ENCODE assay signal across 21 mouse cellular contexts in the genomic region with DNA sequence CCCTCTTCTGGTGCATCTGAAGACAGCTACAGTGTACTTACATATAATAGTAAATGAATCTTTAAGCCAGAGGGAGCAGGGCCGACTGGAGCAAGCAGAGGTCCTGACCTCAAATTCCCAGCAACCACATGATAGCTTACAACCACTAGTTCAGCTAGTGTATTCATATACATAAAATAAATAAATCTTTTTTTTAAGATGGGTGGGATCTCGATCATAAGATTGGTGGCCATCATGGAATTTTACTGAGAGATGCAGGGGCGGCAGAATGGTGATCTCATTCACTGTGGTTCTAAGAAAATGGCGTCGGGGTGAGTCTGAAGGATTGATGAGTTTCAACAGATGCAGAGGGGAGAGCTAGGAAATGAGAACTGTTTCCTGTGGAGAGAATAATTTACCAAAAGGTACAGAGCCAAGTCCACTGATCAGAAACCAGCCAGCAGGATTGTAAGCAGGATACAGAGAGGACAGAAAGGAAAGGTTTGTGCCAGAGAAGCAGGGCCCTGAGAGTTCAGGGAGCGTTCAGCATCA. TPM values are rescaled to one million over a fixed set of nuclear protein-coding genes. Genes with fewer than 3 reads are reported as not detected.
DNase-seq lines count a peak whose midpoint lies in the region; ATAC-seq lines count a peak whose summit lies in the region.
"Had no signal": no experiment of that assay in that cellular context is flagged by ENCODE, and none has a peak within 500 bp of the region (broad histone marks: within the 10 kb centered on the region; RNA-seq: fewer than 3 reads in every experiment).

No protein-coding gene starts in this region.

- ATAC-seq in heart, embryonic 13.5 days (ENCODE audit: extremely low read depth, insufficient number of reproducible peaks, low FRiP score, low TSS enrichment): no peak
- ATAC-seq in limb, embryonic 15.5 days (ENCODE audit: insufficient number of reproducible peaks, low FRiP score, low TSS enrichment, low read depth): no peak
- ATAC-seq: forebrain, embryonic 13.5 days; intestine, postnatal 0 days had no signal

- intact Hi-C loops in heart, postnatal 10 days (cut with DNase I): no loop called here

- no peaks in the 10 kb centered on the region for H3K36me3 ChIP-seq in heart, embryonic 13.5 days
- no peaks in the 10 kb centered on the region for H3K36me3 ChIP-seq in limb, embryonic 15.5 days
- no peaks in the 10 kb centered on the region for H3K36me3 ChIP-seq in limb, embryonic 10.5 days
- H3K36me3 ChIP-seq: liver, embryonic 13.5 days; midbrain, embryonic 12.5 days; neural tube, embryonic 13.5 days had no signal

- no peaks in the 10 kb centered on the region for H3K9me3 ChIP-seq in heart, embryonic 13.5 days
- no peaks in the 10 kb centered on the region for H3K9me3 ChIP-seq in limb, embryonic 15.5 days
- no peaks in the 10 kb centered on the region for H3K9me3 ChIP-seq in limb, embryonic 10.5 days (replicated peaks)
- H3K9me3 ChIP-seq: forebrain, embryonic 13.5 days; liver, embryonic 13.5 days; midbrain, embryonic 12.5 days; neural tube, embryonic 13.5 days had no signal

- H3K9ac ChIP-seq in heart, embryonic 13.5 days: no peak overlapping the region
- no peak overlapping the region for H3K9ac ChIP-seq in limb, embryonic 15.5 days
- H3K9ac ChIP-seq: forebrain, embryonic 13.5 days; hindbrain, embryonic 14.5 days; liver, embryonic 13.5 days; midbrain, embryonic 12.5 days; neural tube, embryonic 13.5 days had no signal

- H3K27ac ChIP-seq in heart, embryonic 13.5 days (replicated peaks): peak overlapping the region; percentile 48; the same call in 1 of the 2 replicates
- H3K27ac ChIP-seq in limb, embryonic 15.5 days: 0 out of 2 replicates have a peak overlapping the region, but pooled peaks have one; percentile 50
- H3K27ac ChIP-seq in limb, embryonic 10.5 days: no peak overlapping the region
- H3K27ac ChIP-seq: forebrain, embryonic 13.5 days; hindbrain, embryonic 14.5 days; liver, embryonic 13.5 days; midbrain, embryonic 12.5 days; neural tube, embryonic 13.5 days had no signal

- no peak overlapping the region for H3K4me3 ChIP-seq in heart, embryonic 13.5 days
- H3K4me3 ChIP-seq in limb, embryonic 15.5 days: no peak overlapping the region
- no peak overlapping the region for H3K4me3 ChIP-seq in limb, embryonic 10.5 days
- H3K4me3 ChIP-seq: forebrain, embryonic 13.5 days; liver, embryonic 13.5 days; megakaryocyte, embryonic 14.5 days; midbrain, embryonic 12.5 days; neural tube, embryonic 13.5 days had no signal

- 70% methylated on average over 6 of the region's 6 CpGs for WGBS in heart, embryonic 13.5 days
- 61% methylated on average over 6 of the region's 6 CpGs for WGBS in limb, embryonic 15.5 days
- WGBS in limb, embryonic 10.5 days: 86% methylated on average over 6 of the region's 6 CpGs

- H3K4me2 ChIP-seq in heart, embryonic 13.5 days: no peak overlapping the region
- no peak overlapping the region for H3K4me2 ChIP-seq in limb, embryonic 15.5 days
- H3K4me2 ChIP-seq: forebrain, embryonic 13.5 days; heart, embryonic 11.5 days; hindbrain, embryonic 14.5 days; liver, embryonic 13.5 days; midbrain, embryonic 12.5 days; neural tube, embryonic 13.5 days had no signal

- H3K4me1 ChIP-seq in heart, embryonic 13.5 days: no peaks in the 10 kb centered on the region
- H3K4me1 ChIP-seq in limb, embryonic 15.5 days: peaks cover 8% of the 10 kb centered on the region
- H3K4me1 ChIP-seq in limb, embryonic 10.5 days: no peaks in the 10 kb centered on the region
- H3K4me1 ChIP-seq: forebrain, embryonic 13.5 days; liver, embryonic 13.5 days; megakaryocyte, embryonic 14.5 days; midbrain, embryonic 12.5 days; neural tube, embryonic 13.5 days had no signal

- H3K27me3 ChIP-seq in heart, embryonic 13.5 days (replicated peaks): no peaks in the 10 kb centered on the region
- H3K27me3 ChIP-seq in limb, embryonic 15.5 days: no peaks in the 10 kb centered on the region
- no peaks in the 10 kb centered on the region for H3K27me3 ChIP-seq in limb, embryonic 10.5 days (ENCODE audit: low read depth, poor library complexity, severe bottlenecking)
- H3K27me3 ChIP-seq: forebrain, embryonic 13.5 days; liver, embryonic 13.5 days; megakaryocyte, embryonic 14.5 days; midbrain, embryonic 12.5 days; neural tube, embryonic 13.5 days had no signal

- no peak for DNase-seq in heart, postnatal 10 days
- DNase-seq in limb, embryonic 10.5 days (ENCODE audit: low spot score): no peak
- peak; percentile 83 for DNase-seq in NIH3T3 (ENCODE audit: low read depth)
- DNase-seq in cerebellum, adult 9-10 months: no peak
- DNase-seq in urinary bladder, postnatal 14 days (ENCODE audit: low spot score): no peak
- DNase-seq: adrenal gland, postnatal 25 days; cerebellum, adult 11-12 months; cerebellum, postnatal 14 days; gastrocnemius, postnatal 36 days; liver, embryonic 13.5 days; lung, adult 18-20 months; lung, postnatal 4 days had no signal

RNA-seq across cellular contexts. Expression of gene Dap, which starts 37.7 kb away (rescaled TPM):
- polyA plus RNA-seq in heart, embryonic 13.5 days (2015; fragmentation: Nextera tagmentation; extraction: Ambion mirVana): 50.7 and 56.2 TPM in 2 replicates
- 10 to 100 TPM; 36.2 to 41.3 TPM for total RNA-seq in heart, postnatal 10 days (2021)
- polyA plus RNA-seq in limb, embryonic 15.5 days (2015; fragmentation: Nextera tagmentation; extraction: Ambion mirVana): 112 and 125 TPM in 2 replicates
- 34.6 and 42.8 TPM in 2 replicates for polyA plus RNA-seq in limb, embryonic 10.5 days (2016; fragmentation: Nextera tagmentation; extraction: Ambion mirVana)
